Mouse (Mus musculus): Measurements from ENCODE around the gene Uhmk1. TPM values are rescaled to one million over a fixed set of nuclear protein-coding genes. Genes with fewer than 3 reads are reported as not detected.

The Uhmk1 gene
- polyA plus RNA-seq, 1 experiment from 2014 or later: 8.7 TPM

DNA sequence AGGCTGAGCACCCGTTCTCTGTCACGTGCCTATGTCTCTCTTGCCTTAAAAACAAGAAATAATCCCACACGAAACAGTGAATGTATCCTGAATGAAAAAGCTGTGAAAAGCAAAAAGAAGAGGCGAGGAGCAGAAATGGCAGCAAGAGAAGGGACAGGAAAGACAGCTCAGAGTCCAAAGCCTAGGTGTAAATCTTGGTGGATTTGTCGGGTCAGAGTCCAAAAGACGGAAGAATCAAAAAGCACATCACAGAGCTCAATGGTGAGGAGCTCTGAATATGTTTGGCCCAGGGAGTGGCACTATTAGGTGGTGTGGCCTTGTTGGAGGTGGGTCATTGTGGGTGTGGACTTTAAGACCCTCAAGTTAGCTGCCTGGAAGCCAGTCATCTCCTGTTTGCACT lies 8.8 kb downstream of the Uhmk1 start:
- Histone ChIP-seq H3K4me2 (no peak overlapping the region), H3K4me3 (replicated peaks) (no peak overlapping the region), H3K4me1 (no peaks in the 10 kb centered on the region), H3K9me3 (replicated peaks) (no peaks in the 10 kb centered on the region), H3K36me3 (peaks cover 86% of the 10 kb centered on the region), H3K9ac (no peak overlapping the region), H3K27me3 (no peaks in the 10 kb centered on the region), H3K27ac (no peak overlapping the region)
- 95% methylated on average over 6 of the region's 6 CpGs for WGBS
- ATAC-seq (replicated peaks; ENCODE audit: low FRiP score): no peak

DNA sequence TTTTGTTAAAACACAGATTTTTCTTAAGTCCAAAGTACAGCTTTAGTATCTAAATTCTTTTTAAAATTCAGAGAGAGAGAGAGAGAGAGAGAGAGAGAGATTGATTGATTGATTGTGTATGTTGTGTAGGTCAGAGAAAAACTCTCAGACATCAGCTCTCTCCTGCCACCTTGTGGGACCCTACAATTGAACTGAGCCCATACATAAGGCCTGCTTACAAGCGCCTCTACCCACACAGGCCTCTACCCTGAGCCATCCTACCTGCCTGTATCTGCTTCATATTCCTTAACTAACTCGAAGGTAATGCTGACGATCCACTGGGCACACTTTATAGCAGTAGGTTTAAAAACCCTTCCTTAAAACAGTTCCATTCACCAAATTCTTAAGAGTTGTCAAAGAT lies 14.8 kb downstream of the Uhmk1 start:
- ATAC-seq (replicated peaks; ENCODE audit: low FRiP score): no peak
- peaks cover 88% of the 10 kb centered on the region for H3K36me3 ChIP-seq

DNA sequence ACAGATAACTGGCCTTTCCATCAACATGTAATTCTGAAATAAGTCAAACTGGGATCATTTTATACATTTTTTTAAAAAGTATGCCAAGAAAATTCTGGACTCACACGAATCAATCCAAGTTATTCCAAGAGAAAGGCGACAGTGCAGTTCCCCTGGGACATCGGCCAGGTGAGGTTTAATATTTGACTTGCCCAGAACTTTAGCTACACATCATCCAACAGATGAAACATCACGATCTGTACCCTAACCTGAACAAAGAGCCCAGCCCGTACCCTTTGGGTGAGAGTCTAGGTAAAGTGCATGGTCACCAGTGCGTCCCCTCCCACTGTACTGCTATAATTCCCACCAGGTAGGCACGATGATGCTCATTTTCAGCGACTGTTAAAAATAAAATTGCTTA lies 19.0 kb downstream of the Uhmk1 start:
- H3K4me2 ChIP-seq: no peak overlapping the region
- no peaks in the 10 kb centered on the region for H3K4me1 ChIP-seq
- no peak overlapping the region for H3K9ac ChIP-seq
- no peak overlapping the region for H3K4me3 ChIP-seq (replicated peaks)
- H3K27me3 ChIP-seq: no peaks in the 10 kb centered on the region
- no peak overlapping the region for H3K27ac ChIP-seq
- no peak for ATAC-seq (replicated peaks; ENCODE audit: low FRiP score)
- no peaks in the 10 kb centered on the region for H3K9me3 ChIP-seq (replicated peaks)
- 94% methylated on average over 8 of the region's 8 CpGs for WGBS
- H3K36me3 ChIP-seq: peaks cover 84% of the 10 kb centered on the region

More for the DNA sequence above, 14.8 kb downstream of the Uhmk1 start:
- Histone ChIP-seq H3K4me1 (no peaks in the 10 kb centered on the region), H3K9ac (no peak overlapping the region), H3K27ac (no peak overlapping the region), H3K27me3 (no peaks in the 10 kb centered on the region), H3K9me3 (replicated peaks) (no peaks in the 10 kb centered on the region), H3K4me2 (no peak overlapping the region), H3K4me3 (replicated peaks) (no peak overlapping the region)
- 85% methylated on average over 3 of the region's 3 CpGs for WGBS

DNA sequence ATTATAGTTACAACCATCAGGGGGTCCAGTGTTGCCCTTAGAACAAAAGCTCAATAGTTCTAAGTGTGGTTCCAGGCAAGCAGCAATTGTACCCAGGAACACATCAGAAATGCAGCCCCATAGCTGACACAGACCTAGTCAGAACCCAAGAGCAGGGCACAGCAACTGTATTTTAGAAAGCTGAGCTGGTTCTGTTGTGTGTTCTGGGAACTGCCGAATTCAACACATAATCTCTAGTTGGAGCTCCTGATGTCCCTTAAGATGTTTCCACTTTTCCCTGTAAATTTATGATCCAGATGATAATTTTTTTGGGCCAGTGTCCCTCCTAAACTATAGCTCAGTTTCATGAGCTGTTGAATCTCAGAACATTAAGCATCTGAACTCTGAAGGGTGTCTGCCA lies 23.3 kb downstream of the Uhmk1 start:
- peaks cover 3% of the 10 kb centered on the region; the same call in 1 of the 2 replicates for H3K4me1 ChIP-seq
- no peak for ATAC-seq (replicated peaks; ENCODE audit: low FRiP score)
- 91% methylated on average over 1 of the region's 1 CpGs for WGBS
- H3K36me3 ChIP-seq: peaks cover 45% of the 10 kb centered on the region
- no peaks in the 10 kb centered on the region for H3K9me3 ChIP-seq (replicated peaks)
- H3K4me2 ChIP-seq: no peak overlapping the region
- H3K27me3 ChIP-seq: no peaks in the 10 kb centered on the region
- no peak overlapping the region for H3K27ac ChIP-seq
- no peak overlapping the region for H3K9ac ChIP-seq
- H3K4me3 ChIP-seq (replicated peaks): no peak overlapping the region

DNA sequence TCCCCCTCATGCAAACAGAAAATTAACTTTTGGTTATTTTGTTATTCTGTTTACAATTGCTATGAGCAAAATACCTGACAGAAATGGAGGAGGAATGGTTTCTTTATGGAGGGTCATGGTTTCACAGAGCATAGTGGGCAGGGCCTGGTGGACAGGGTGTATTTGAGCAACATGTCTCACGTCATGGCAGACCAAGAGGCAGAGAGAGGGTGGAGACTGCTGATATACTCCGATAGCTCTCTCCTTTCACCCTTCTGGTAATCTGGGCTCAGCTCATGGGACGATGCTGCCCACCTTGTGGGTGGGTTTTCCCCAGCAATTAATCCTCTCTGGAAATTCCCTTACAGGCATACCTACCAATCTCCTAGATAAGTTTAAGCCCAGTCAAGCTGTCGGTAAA lies 25.0 kb downstream of the Uhmk1 start:
- H3K4me2 ChIP-seq: no peak overlapping the region
- ATAC-seq (replicated peaks; ENCODE audit: low FRiP score): no peak
- H3K9ac ChIP-seq: no peak overlapping the region
- H3K27me3 ChIP-seq: no peaks in the 10 kb centered on the region
- H3K9me3 ChIP-seq (replicated peaks): no peaks in the 10 kb centered on the region
- WGBS: 68% methylated on average over 4 of the region's 4 CpGs
- H3K4me1 ChIP-seq: peaks cover 3% of the 10 kb centered on the region; the same call in 1 of the 2 replicates
- peaks cover 29% of the 10 kb centered on the region for H3K36me3 ChIP-seq
- H3K27ac ChIP-seq: no peak overlapping the region
- no peak overlapping the region for H3K4me3 ChIP-seq (replicated peaks)

- Histone ChIP-seq H3K27me3 (no peaks in the 10 kb centered on the region), H3K4me2 (no peak overlapping the region), H3K36me3 (peaks cover 13% of the 10 kb centered on the region), H3K27ac (no peak overlapping the region), H3K4me3 (replicated peaks) (no peak overlapping the region), H3K4me1 (peaks cover 3% of the 10 kb centered on the region; the same call in 1 of the 2 replicates), H3K9ac (no peak overlapping the region), H3K9me3 (replicated peaks) (no peaks in the 10 kb centered on the region)
- no peak for ATAC-seq (replicated peaks; ENCODE audit: low FRiP score)
- WGBS: 50% methylated on average over 11 of the region's 11 CpGs
Measured at GRCm38 (mm10) chr1:170188601-170189000, 26.6 kb downstream of the Uhmk1 start.

DNA sequence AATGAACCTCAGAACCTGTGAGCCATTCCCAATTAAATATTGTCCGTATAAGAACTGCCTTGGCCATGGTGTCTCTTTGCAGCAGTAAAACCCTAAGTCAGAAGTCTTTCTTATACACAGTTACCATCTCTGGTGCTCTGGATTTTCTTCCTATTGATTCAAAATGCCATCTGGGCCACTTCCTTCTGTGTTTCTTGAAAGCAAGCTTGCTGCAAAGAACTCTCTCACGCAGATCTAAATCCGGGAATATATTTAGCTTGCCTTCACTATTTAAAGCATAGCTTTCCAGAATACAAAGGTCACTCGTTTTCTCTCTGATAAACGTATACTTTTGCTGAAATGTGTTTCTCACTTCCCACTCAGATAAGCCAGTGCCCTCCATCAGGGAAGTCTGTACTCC lies 28.7 kb downstream of the Uhmk1 start:
- Histone ChIP-seq H3K9ac (no peak overlapping the region), H3K27ac (no peak overlapping the region), H3K9me3 (replicated peaks) (no peaks in the 10 kb centered on the region), H3K36me3 (no peaks in the 10 kb centered on the region), H3K27me3 (no peaks in the 10 kb centered on the region), H3K4me2 (no peak overlapping the region), H3K4me3 (replicated peaks) (no peak overlapping the region), H3K4me1 (peaks cover 3% of the 10 kb centered on the region; the same call in 1 of the 2 replicates)
- 76% methylated on average over 5 of the region's 5 CpGs for WGBS
- ATAC-seq (replicated peaks; ENCODE audit: low FRiP score): no peak

GRCm38 (mm10) chr1:170185137-170185536 lies 30.1 kb downstream of the Uhmk1 start:
- WGBS: 89% methylated on average over 3 of the region's 3 CpGs
- no peak for ATAC-seq (replicated peaks; ENCODE audit: low FRiP score)
- H3K36me3 ChIP-seq: no peaks in the 10 kb centered on the region
- no peaks in the 10 kb centered on the region for H3K27me3 ChIP-seq
- H3K9me3 ChIP-seq (replicated peaks): no peaks in the 10 kb centered on the region
- H3K4me2 ChIP-seq: no peak overlapping the region
- H3K4me3 ChIP-seq (replicated peaks): no peak overlapping the region
- H3K27ac ChIP-seq: no peak overlapping the region
- peaks cover 3% of the 10 kb centered on the region; the same call in 1 of the 2 replicates for H3K4me1 ChIP-seq
- H3K9ac ChIP-seq: no peak overlapping the region

DNA sequence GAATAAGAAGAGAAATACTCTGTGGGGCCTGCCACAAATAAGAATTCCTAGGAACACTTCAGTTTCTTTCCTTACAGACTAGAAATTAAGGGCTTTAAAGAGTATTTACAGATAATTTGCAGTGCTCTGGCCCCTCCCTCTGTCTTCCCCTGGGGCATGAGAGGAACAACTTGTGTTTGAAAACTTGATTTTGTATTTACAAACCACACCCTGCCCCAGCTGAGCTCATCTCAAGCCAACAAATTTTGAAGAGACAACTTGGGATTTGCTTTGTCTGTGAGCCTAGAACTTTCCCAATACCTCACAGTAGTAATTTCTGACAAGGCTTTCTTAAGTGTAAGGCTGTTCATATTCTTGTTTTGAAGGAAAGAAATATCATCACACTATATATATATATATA lies 32.5 kb downstream of the Uhmk1 start:
- Histone ChIP-seq H3K4me1 (no peaks in the 10 kb centered on the region), H3K9ac (no peak overlapping the region), H3K4me2 (no peak overlapping the region), H3K9me3 (replicated peaks) (no peaks in the 10 kb centered on the region), H3K27ac (no peak overlapping the region), H3K4me3 (replicated peaks) (no peak overlapping the region), H3K27me3 (no peaks in the 10 kb centered on the region), H3K36me3 (no peaks in the 10 kb centered on the region)
- ATAC-seq (replicated peaks; ENCODE audit: low FRiP score): no peak

- no peaks in the 10 kb centered on the region for H3K9me3 ChIP-seq (replicated peaks)
- 81% methylated on average over 8 of the region's 8 CpGs for WGBS
- H3K9ac ChIP-seq: no peak overlapping the region
- H3K36me3 ChIP-seq: no peaks in the 10 kb centered on the region
- ATAC-seq (replicated peaks; ENCODE audit: low FRiP score): no peak
- H3K4me2 ChIP-seq: no peak overlapping the region
- H3K4me1 ChIP-seq: peaks cover 13% of the 10 kb centered on the region
- no peaks in the 10 kb centered on the region for H3K27me3 ChIP-seq
- H3K27ac ChIP-seq: no peak overlapping the region
- H3K4me3 ChIP-seq (replicated peaks): no peak overlapping the region
Measured at GRCm38 (mm10) chr1:170176661-170177239, 38.4 kb downstream of the Uhmk1 start.

DNA sequence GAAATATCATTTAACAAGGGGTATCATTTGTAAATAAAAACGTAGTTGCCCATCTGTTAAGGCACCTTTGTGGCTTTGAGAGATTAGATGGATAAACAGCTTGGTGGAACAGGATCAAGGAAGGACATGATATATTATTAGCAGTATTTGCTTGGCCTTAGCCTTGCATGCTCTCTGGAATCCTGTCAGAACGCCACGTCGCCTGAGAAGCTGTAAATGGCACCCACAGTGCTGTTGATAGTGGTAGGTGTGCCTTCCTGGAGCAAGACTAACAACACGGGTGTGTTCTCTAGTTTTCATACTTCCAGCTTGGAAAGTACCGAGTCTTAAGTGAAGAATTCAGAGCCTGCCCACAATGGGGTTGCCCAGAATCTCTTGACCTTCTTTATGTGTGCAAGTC lies 39.3 kb downstream of the Uhmk1 start:
- 45% methylated on average over 6 of the region's 6 CpGs for WGBS
- H3K36me3 ChIP-seq: no peaks in the 10 kb centered on the region

GRCm38 (mm10) chr1:170174814-170175332 lies 40.3 kb downstream of the Uhmk1 start, which contains the start of gene Uap1:
Uap1 (minus strand) TSS chr1:170174957.
- Histone ChIP-seq H3K36me3 (no peaks in the 10 kb centered on the region), H3K4me2 (peak within 1 kb of the TSS; percentile 77), H3K9ac (peak within 1 kb of the TSS; percentile 78), H3K4me1 (peaks cover 13% of the 10 kb centered on the region), H3K27ac (peak within 1 kb of the TSS; percentile 93), H3K9me3 (replicated peaks) (no peaks in the 10 kb centered on the region), H3K27me3 (no peaks in the 10 kb centered on the region), H3K4me3 (replicated peaks) (peak within 1 kb of the TSS; percentile 80)
- ATAC-seq (replicated peaks; ENCODE audit: low FRiP score): peak; percentile 98
- under 1% methylated on average over 51 of the region's 52 CpGs for WGBS

More for the DNA sequence above, 39.3 kb downstream of the Uhmk1 start:
- no peak overlapping the region; the same call in 1 of the 2 replicates for H3K4me2 ChIP-seq
- no peaks in the 10 kb centered on the region for H3K27me3 ChIP-seq
- H3K4me1 ChIP-seq: peaks cover 13% of the 10 kb centered on the region
- no peak overlapping the region; the same call in 1 of the 2 replicates for H3K4me3 ChIP-seq (replicated peaks)
- no peak for ATAC-seq (replicated peaks; ENCODE audit: low FRiP score)
- H3K9ac ChIP-seq: no peak overlapping the region
- no peaks in the 10 kb centered on the region for H3K9me3 ChIP-seq (replicated peaks)
- H3K27ac ChIP-seq: no peak overlapping the region
